ENCODE assay signal across 8 mouse cellular contexts in the genomic region with DNA sequence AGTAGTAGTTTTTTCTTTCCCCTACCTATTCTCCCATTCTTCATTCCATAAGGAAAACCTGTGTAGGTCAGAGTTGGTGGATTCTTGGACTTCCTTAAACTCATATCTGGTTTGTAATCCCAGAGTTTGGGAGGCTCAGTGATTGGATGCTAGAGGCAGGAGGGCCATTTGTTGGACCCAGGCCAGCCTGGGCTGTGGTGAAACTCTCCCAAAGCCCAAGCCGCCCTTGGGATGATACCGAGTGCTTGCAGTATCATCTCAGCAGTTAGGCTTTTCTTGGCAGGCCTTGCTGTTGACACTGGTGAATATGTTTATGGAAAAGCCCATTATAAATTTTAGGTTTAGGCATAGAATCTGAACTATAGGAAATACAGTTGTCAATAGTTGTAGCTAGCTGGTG.
DNase-seq lines count a peak whose midpoint lies in the region.
"Had no signal": no experiment of that assay in that cellular context is flagged by ENCODE, and none has a peak within 500 bp of the region (broad histone marks: within the 10 kb centered on the region; RNA-seq: fewer than 3 reads in every experiment).

No protein-coding gene starts in this region.

- peak; percentile 26 to 43 for DNase-seq in kidney, postnatal 4 days
- no peak for DNase-seq in kidney, adult 11 months
- DNase-seq in adipocyte (ENCODE audit: low spot score) = peak; percentile 26
- peak; percentile 71 for DNase-seq in adrenal gland, adult 2 months
- DNase-seq in gastrocnemius, postnatal 36 days = peak; percentile 12 to 20
- DNase-seq in frontal cortex, adult 2 months (ENCODE audit: extremely low spot score in 1 of 2, low spot score in 1 of 2) = no peak
- no peak for DNase-seq in c-Kit-positive CD71-positive TER-119-positive erythroid progenitor cells, embryonic 14.5 days (ENCODE audit: low spot score)
- DNase-seq: thymus, postnatal 14 days had no signal

- intact Hi-C loops in gastrocnemius, postnatal 36 days (cut with DNase I) = no loop called here

Comparison
In these comparisons a context has a peak if more than half of its experiments do, and no peak if none do; other contexts are left out.
1. DNase-seq: peak in kidney, postnatal 4 days (2 of 2), adipocyte (single experiment), adrenal gland, adult 2 months (single experiment) and gastrocnemius, postnatal 36 days (2 of 2); none in kidney, adult 11 months (single experiment), frontal cortex, adult 2 months (0 of 2) and c-Kit-positive CD71-positive TER-119-positive erythroid progenitor cells, embryonic 14.5 days (single experiment).